Mouse (Mus musculus): Measurements from ENCODE around the gene B3gat2. TPM values are rescaled to one million over a fixed set of nuclear protein-coding genes. Genes with fewer than 3 reads are reported as not detected.

B3gat2 gene
- total RNA-seq, 2 experiments from 2014 or later: not detected

- no peak for DNase-seq
These were observed 72.7 kb downstream of the B3gat2 start for GRCm38 (mm10) chr1:23834246-23834645.

GRCm38 (mm10) chr1:23834819-23835218, 73.3 kb downstream of the B3gat2 start:
- no peak for DNase-seq

- DNase-seq: no peak
These were observed 75.1 kb downstream of the B3gat2 start for GRCm38 (mm10) chr1:23836630-23837029.

GRCm38 (mm10) chr1:23840924-23841323, 79.4 kb downstream of the B3gat2 start:
- DNase-seq: no peak

- DNase-seq: no peak
These were observed 81.1 kb downstream of the B3gat2 start for GRCm38 (mm10) chr1:23842629-23843028.

- no peak for DNase-seq
These were observed 82.2 kb downstream of the B3gat2 start for GRCm38 (mm10) chr1:23843790-23844189.

GRCm38 (mm10) chr1:23845007-23845406, 83.5 kb downstream of the B3gat2 start:
- no peak for DNase-seq

GRCm38 (mm10) chr1:23846044-23846680, 84.6 kb downstream of the B3gat2 start:
- no peak for DNase-seq

GRCm38 (mm10) chr1:23855623-23856022, 94.1 kb downstream of the B3gat2 start:
- no peak for DNase-seq

- DNase-seq: no peak
These were observed 99.4 kb downstream of the B3gat2 start for GRCm38 (mm10) chr1:23860944-23861343.

- no peak for DNase-seq
These were observed 104.0 kb downstream of the B3gat2 start for GRCm38 (mm10) chr1:23865566-23865965.

GRCm38 (mm10) chr1:23867350-23867862, 105.9 kb downstream of the B3gat2 start:
- DNase-seq: no peak

GRCm38 (mm10) chr1:23872194-23872593, 110.6 kb downstream of the B3gat2 start:
- no peak for DNase-seq

GRCm38 (mm10) chr1:23882681-23883080, 121.1 kb downstream of the B3gat2 start:
- no peak for DNase-seq

GRCm38 (mm10) chr1:23884087-23884668, 122.6 kb downstream of the B3gat2 start:
- DNase-seq: no peak

- no peak for DNase-seq
These were observed 123.4 kb downstream of the B3gat2 start for GRCm38 (mm10) chr1:23884914-23885313.

- DNase-seq: no peak
These were observed 130.5 kb downstream of the B3gat2 start for GRCm38 (mm10) chr1:23892072-23892471.

Other genes with a start within 250 kb of the B3gat2 start
- gene Smap1, start 160.6 kb downstream of the B3gat2 start, total RNA-seq (2021): 10 to 100 TPM; 29.3 to 31.6 TPM
- gene Sdhaf4, start 243.9 kb downstream of the B3gat2 start, total RNA-seq (2021): 10 to 100 TPM; 44.9 to 56.0 TPM

Measured in gastrocnemius, postnatal 25 days (tissue).